Mouse (Mus musculus) limb, embryonic 14.5 days (tissue): ENCODE data around the gene Smoc1. TPM values are rescaled to one million over a fixed set of nuclear protein-coding genes. Genes with fewer than 3 reads are reported as not detected.

Experiments used
- ATAC-seq: fragments of 200-750 bp; cut with Nextera tagmentation; 2 replicates; pipeline ENCODE4 v1.8.0; 2017; ENCODE audit warnings: low read depth, moderate number of reproducible peaks, moderate TSS enrichment; ENCODE audit not compliant: low FRiP score
- DNase-seq: peaks from one replicate; pipeline ENCODE4 v3.0.0-alpha.2; 2015; ENCODE audit warnings: low spot score
- H3K27ac ChIP-seq: fragments of 300-500 bp; sonication (generic); replicated peaks from 2 replicates; pipeline ENCODE4 v1.5.1; 2014; ENCODE audit warnings: low read depth, mild to moderate bottlenecking, low read length, moderate library complexity, mixed read lengths
- H3K27me3 ChIP-seq: fragments of 300-500 bp; sonication (generic); 2 replicates; pipeline ENCODE4 v1.6.1; 2014; ENCODE audit warnings: low read length, mixed read lengths; ENCODE audit not compliant: control insufficient read depth, insufficient read depth
- H3K36me3 ChIP-seq: fragments of 300-500 bp; sonication (generic); 2 replicates; pipeline ENCODE4 v1.6.1; 2014; ENCODE audit warnings: mild to moderate bottlenecking, low read length, moderate library complexity, mixed read lengths; ENCODE audit not compliant: control insufficient read depth, insufficient read depth
- H3K4me1 ChIP-seq: fragments of 300-500 bp; sonication (generic); 2 replicates; pipeline ENCODE4 v1.6.1; 2014; ENCODE audit warnings: antibody characterized with exemption, low read length, mixed read lengths; ENCODE audit not compliant: control insufficient read depth, insufficient read depth
- H3K4me2 ChIP-seq: fragments of 300-500 bp; sonication (generic); replicated peaks from 2 replicates; pipeline ENCODE4 v1.6.1; 2014; ENCODE audit warnings: low read depth, mild to moderate bottlenecking, low read length, moderate library complexity; ENCODE audit not compliant: severe bottlenecking
- H3K4me3 ChIP-seq: fragments of 300-500 bp; sonication (generic); replicated peaks from 2 replicates; pipeline ENCODE4 v1.5.1; 2014; ENCODE audit warnings: low read length
- H3K9ac ChIP-seq: fragments of 300-500 bp; sonication (generic); 2 replicates; pipeline ENCODE4 v1.6.1; 2014; ENCODE audit warnings: mild to moderate bottlenecking, low read depth, low read length, moderate library complexity; ENCODE audit not compliant: severe bottlenecking
- H3K9me3 ChIP-seq: fragments of 300-500 bp; sonication (generic); 2 replicates; pipeline ENCODE4 v1.6.1; 2016; ENCODE audit warnings: low read length; ENCODE audit not compliant: control insufficient read depth
- POLR2A ChIP-seq: fragments of 200-500 bp; IDR thresholded peaks from 2 replicates; pipeline ENCODE4 v1.8.0; 2012; ENCODE audit warnings: inconsistent platforms, mild to moderate bottlenecking, moderate library complexity, borderline replicate concordance; ENCODE audit not compliant: insufficient read depth, insufficient read length; ENCODE audit errors: extremely low read depth
- WGBS: fragments of 180-500 bp; shearing (Covaris S2); extraction: QIAGEN DNeasy Blood & Tissue Kit; methylation state at CpG from one replicate; pipeline ENCODE4 v1.1.7; 2014; 5-methylcytosine and 5-hydroxymethylcytosine counted together
- polyA plus RNA-seq, 2 experiments: library from polyadenylated mRNA; depleted of rRNA in 1 of 2; stranded (reverse) in 1 of 2; unstranded in 1 of 2; fragments of >200 nt; fragmentation: Nextera tagmentation in 1 of 2; extraction: Ambion mirVana in 1 of 2; gene quantifications; 2 replicates each; pipeline versions ENCODE4 v1.2.1 to v1.2.3; 2012 to 2014

Gene Smoc1
- polyA plus RNA-seq, 2 experiments: 8.1 to 16.3 TPM

GRCm38 (mm10) chr12:81144201-81144600 is 117.6 kb downstream of the Smoc1 start:
- no peak for TF ChIP-seq POLR2A
- Histone ChIP-seq H3K27ac (no peak overlapping the region), H3K27me3 (no peaks in the 10 kb centered on the region), H3K9me3 (no peaks in the 10 kb centered on the region), H3K4me3 (no peak overlapping the region), H3K4me2 (no peak overlapping the region), H3K9ac (no peak overlapping the region), H3K36me3 (no peaks in the 10 kb centered on the region), H3K4me1 (peaks cover 13% of the 10 kb centered on the region)
- WGBS: 62% methylated on average over 10 of the region's 10 CpGs
- no peak for ATAC-seq
- no peak for DNase-seq

- H3K27me3 ChIP-seq: no peaks in the 10 kb centered on the region
- ATAC-seq: no peak
- no peak overlapping the region for H3K4me2 ChIP-seq
- DNase-seq: peak; percentile 43
- H3K4me3 ChIP-seq: no peak overlapping the region
- TF ChIP-seq POLR2A: no peak
- H3K36me3 ChIP-seq: no peaks in the 10 kb centered on the region
- 62% methylated on average over 10 of the region's 10 CpGs for WGBS
- no peak overlapping the region for H3K27ac ChIP-seq
- H3K9me3 ChIP-seq: no peaks in the 10 kb centered on the region
- peaks cover under 1% of the 10 kb centered on the region; the same call in 1 of the 2 replicates for H3K4me1 ChIP-seq
- no peak overlapping the region for H3K9ac ChIP-seq
These were observed 120.0 kb downstream of the Smoc1 start for GRCm38 (mm10) chr12:81146417-81147180.

GRCm38 (mm10) chr12:81147956-81148355 is 121.3 kb downstream of the Smoc1 start:
- Histone ChIP-seq H3K36me3 (no peaks in the 10 kb centered on the region), H3K27me3 (no peaks in the 10 kb centered on the region), H3K4me1 (no peaks in the 10 kb centered on the region), H3K4me2 (no peak overlapping the region), H3K4me3 (no peak overlapping the region), H3K27ac (no peak overlapping the region), H3K9me3 (no peaks in the 10 kb centered on the region), H3K9ac (no peak overlapping the region)
- 84% methylated on average over 6 of the region's 6 CpGs for WGBS
- DNase-seq (no peak), ATAC-seq (no peak)
- no peak for TF ChIP-seq POLR2A

- Histone ChIP-seq H3K9ac (no peak overlapping the region), H3K4me2 (no peak overlapping the region), H3K9me3 (no peaks in the 10 kb centered on the region), H3K36me3 (no peaks in the 10 kb centered on the region), H3K27me3 (no peaks in the 10 kb centered on the region), H3K27ac (no peak overlapping the region), H3K4me3 (no peak overlapping the region), H3K4me1 (no peaks in the 10 kb centered on the region)
- DNase-seq: no peak
- TF ChIP-seq POLR2A: no peak
- 81% methylated on average over 5 of the region's 5 CpGs for WGBS
- ATAC-seq: no peak; the same call in 1 of the 2 replicates
These were observed 124.3 kb downstream of the Smoc1 start for GRCm38 (mm10) chr12:81150917-81151316.

DNA sequence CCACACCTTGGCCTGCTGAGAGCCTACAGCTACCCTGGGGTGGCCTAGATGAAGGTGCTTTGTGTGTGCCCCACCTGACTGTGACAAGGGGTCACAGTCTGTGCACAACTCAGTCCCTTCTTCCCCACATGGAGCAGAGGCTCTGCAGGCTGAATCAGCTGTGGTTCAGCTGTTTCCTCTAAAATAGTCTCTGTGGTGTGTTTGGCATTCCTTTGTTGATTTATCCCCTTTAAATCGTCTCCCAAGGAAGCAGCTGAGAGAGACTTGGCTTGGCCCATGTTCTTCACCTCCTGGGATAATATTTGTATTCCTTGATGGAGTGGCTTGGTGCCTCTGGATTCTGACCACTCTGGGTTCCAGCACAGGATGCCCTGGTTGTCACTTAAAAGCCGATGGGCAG is 125.5 kb downstream of the Smoc1 start:
- H3K4me2 ChIP-seq: no peak overlapping the region
- no peaks in the 10 kb centered on the region for H3K9me3 ChIP-seq
- no peaks in the 10 kb centered on the region for H3K27me3 ChIP-seq
- WGBS: 55% methylated on average over 2 of the region's 2 CpGs
- DNase-seq (no peak), ATAC-seq (no peak)
- TF ChIP-seq POLR2A: no peak
- no peak overlapping the region for H3K27ac ChIP-seq
- no peaks in the 10 kb centered on the region for H3K4me1 ChIP-seq
- H3K4me3 ChIP-seq: no peak overlapping the region
- H3K9ac ChIP-seq: no peak overlapping the region
- no peaks in the 10 kb centered on the region for H3K36me3 ChIP-seq
